Mouse (Mus musculus): ENCODE data around the gene Sik3. TPM values are rescaled to one million over a fixed set of nuclear protein-coding genes. Genes with fewer than 3 reads are reported as not detected.

Gene Sik3
- polyA plus RNA-seq, 1 experiment from 2014 or later = 5.2 TPM

DNA sequence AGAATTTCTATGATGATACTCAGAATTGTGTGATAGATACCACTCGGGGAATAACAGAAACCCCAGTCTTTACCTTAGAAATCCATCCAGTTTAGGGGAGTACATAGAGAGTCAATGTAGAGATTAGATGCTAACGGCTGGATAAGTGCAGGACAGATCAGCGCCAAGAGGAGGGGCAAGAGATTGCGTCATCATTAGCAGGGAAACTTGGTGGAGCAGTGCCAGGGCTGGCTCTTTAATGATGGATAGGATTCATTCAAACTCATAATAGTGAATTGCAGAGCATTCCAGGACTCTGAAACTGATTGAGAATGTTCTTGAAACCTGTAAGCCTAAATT, 27.4 kb upstream of the Sik3 start:
- Histone ChIP-seq H3K4me2 (ENCODE audit: low read depth, low read length) (peak overlapping the region; percentile 97), H3K27me3 (ENCODE audit: control insufficient read depth, insufficient read depth, low read depth, low read length) (no peaks in the 10 kb centered on the region), H3K27ac (ENCODE audit: low read length) (peak overlapping the region; percentile 97), H3K36me3 (ENCODE audit: control insufficient read depth, insufficient read depth, low read length) (0 out of 2 replicates have a peak, but pooled peaks cover 3% of the 10 kb centered on the region), H3K9me3 (ENCODE audit: control insufficient read depth, low read length) (no peaks in the 10 kb centered on the region), H3K4me3 (ENCODE audit: low read length) (peak overlapping the region; percentile 94), H3K4me1 (replicated peaks; ENCODE audit: control insufficient read depth, insufficient read depth, low read length) (peaks cover 16% of the 10 kb centered on the region), H3K9ac (ENCODE audit: low read length) (peak overlapping the region; percentile 95)
- ATAC-seq (ENCODE audit: low read depth) = peak; percentile 86
- 3% methylated on average over 4 of the region's 4 CpGs for WGBS

GRCm38 (mm10) chr9:45999009-45999408, 13.6 kb upstream of the Sik3 start:
- ATAC-seq (ENCODE audit: low read depth) = no peak
- Histone ChIP-seq H3K4me2 (ENCODE audit: low read depth, low read length) (no peak overlapping the region), H3K4me1 (replicated peaks; ENCODE audit: control insufficient read depth, insufficient read depth, low read length) (no peaks in the 10 kb centered on the region; the same call in 1 of the 2 replicates), H3K4me3 (ENCODE audit: low read length) (no peak overlapping the region), H3K9ac (ENCODE audit: low read length) (no peak overlapping the region), H3K36me3 (ENCODE audit: control insufficient read depth, insufficient read depth, low read length) (no peaks in the 10 kb centered on the region), H3K27me3 (ENCODE audit: control insufficient read depth, insufficient read depth, low read depth, low read length) (no peaks in the 10 kb centered on the region), H3K27ac (ENCODE audit: low read length) (no peak overlapping the region), H3K9me3 (ENCODE audit: control insufficient read depth, low read length) (no peaks in the 10 kb centered on the region)
- WGBS = 66% methylated on average over 4 of the region's 4 CpGs

DNA sequence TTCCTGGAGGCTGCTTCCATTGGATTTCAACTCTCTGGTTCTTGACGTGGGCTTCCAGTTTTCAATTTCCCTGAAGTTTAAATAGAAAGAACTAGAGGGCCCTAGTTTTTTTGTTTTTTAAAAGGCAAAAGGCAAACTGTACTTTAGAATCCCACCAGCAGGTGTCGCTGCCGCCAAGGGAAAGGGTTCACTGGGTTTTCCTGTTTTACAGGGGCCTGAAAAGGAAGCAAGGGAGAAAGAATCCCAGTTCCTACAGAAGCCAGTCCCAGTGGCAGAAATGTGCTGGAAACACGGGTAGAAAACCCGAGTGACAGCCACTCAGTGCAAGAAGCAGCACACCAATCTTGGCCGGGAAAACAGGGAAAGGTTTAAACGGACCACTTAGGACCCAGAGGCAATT, 8.9 kb upstream of the Sik3 start:
- H3K9ac ChIP-seq (ENCODE audit: low read length) = no peak overlapping the region
- no peak overlapping the region for H3K27ac ChIP-seq (ENCODE audit: low read length)
- H3K4me3 ChIP-seq (ENCODE audit: low read length) = no peak overlapping the region
- ATAC-seq (ENCODE audit: low read depth) = no peak
- no peaks in the 10 kb centered on the region for H3K4me1 ChIP-seq (replicated peaks; ENCODE audit: control insufficient read depth, insufficient read depth, low read length)
- H3K27me3 ChIP-seq (ENCODE audit: control insufficient read depth, insufficient read depth, low read depth, low read length) = no peaks in the 10 kb centered on the region
- WGBS = 7% methylated on average over 7 of the region's 7 CpGs
- H3K36me3 ChIP-seq (ENCODE audit: control insufficient read depth, insufficient read depth, low read length) = no peaks in the 10 kb centered on the region
- H3K9me3 ChIP-seq (ENCODE audit: control insufficient read depth, low read length) = no peaks in the 10 kb centered on the region
- H3K4me2 ChIP-seq (ENCODE audit: low read depth, low read length) = no peak overlapping the region

DNA sequence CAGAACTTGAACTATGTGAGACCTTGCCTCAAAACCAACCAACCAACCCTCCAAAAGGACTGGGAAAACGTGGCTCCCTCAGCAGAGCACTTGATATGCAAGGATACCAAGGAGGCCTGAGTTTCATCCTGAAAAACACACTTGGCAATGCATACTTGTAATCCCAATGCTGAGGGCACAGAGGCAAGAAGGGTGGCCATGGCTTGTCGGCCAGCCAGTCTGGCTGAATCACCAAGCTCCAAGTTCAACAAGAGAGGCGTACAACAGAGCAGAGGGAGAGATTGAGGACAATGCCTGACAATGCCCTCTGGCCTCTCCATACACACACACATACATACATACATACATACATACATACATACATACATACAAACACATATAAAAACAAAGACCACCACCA, 8.1 kb upstream of the Sik3 start:
- WGBS = 66% methylated on average over 3 of the region's 3 CpGs
- no peaks in the 10 kb centered on the region for H3K9me3 ChIP-seq (ENCODE audit: control insufficient read depth, low read length)
- no peak overlapping the region for H3K9ac ChIP-seq (ENCODE audit: low read length)
- no peaks in the 10 kb centered on the region for H3K27me3 ChIP-seq (ENCODE audit: control insufficient read depth, insufficient read depth, low read depth, low read length)
- H3K4me3 ChIP-seq (ENCODE audit: low read length) = no peak overlapping the region
- no peak overlapping the region for H3K4me2 ChIP-seq (ENCODE audit: low read depth, low read length)
- no peak overlapping the region for H3K27ac ChIP-seq (ENCODE audit: low read length)
- ATAC-seq (ENCODE audit: low read depth) = no peak
- no peaks in the 10 kb centered on the region for H3K4me1 ChIP-seq (replicated peaks; ENCODE audit: control insufficient read depth, insufficient read depth, low read length)
- no peaks in the 10 kb centered on the region for H3K36me3 ChIP-seq (ENCODE audit: control insufficient read depth, insufficient read depth, low read length)

- Histone ChIP-seq H3K4me1 (replicated peaks; ENCODE audit: control insufficient read depth, insufficient read depth, low read length) (0 out of 2 replicates have a peak, but pooled peaks cover 2% of the 10 kb centered on the region), H3K4me3 (ENCODE audit: low read length) (no peak overlapping the region), H3K9ac (ENCODE audit: low read length) (no peak overlapping the region), H3K27ac (ENCODE audit: low read length) (no peak overlapping the region), H3K9me3 (ENCODE audit: control insufficient read depth, low read length) (no peaks in the 10 kb centered on the region), H3K4me2 (ENCODE audit: low read depth, low read length) (no peak overlapping the region), H3K27me3 (ENCODE audit: control insufficient read depth, insufficient read depth, low read depth, low read length) (no peaks in the 10 kb centered on the region), H3K36me3 (ENCODE audit: control insufficient read depth, insufficient read depth, low read length) (no peaks in the 10 kb centered on the region)
- 59% methylated on average over 5 of the region's 5 CpGs for WGBS
- ATAC-seq (ENCODE audit: low read depth) = no peak
Measured at GRCm38 (mm10) chr9:46006224-46006623, 6.4 kb upstream of the Sik3 start.

DNA sequence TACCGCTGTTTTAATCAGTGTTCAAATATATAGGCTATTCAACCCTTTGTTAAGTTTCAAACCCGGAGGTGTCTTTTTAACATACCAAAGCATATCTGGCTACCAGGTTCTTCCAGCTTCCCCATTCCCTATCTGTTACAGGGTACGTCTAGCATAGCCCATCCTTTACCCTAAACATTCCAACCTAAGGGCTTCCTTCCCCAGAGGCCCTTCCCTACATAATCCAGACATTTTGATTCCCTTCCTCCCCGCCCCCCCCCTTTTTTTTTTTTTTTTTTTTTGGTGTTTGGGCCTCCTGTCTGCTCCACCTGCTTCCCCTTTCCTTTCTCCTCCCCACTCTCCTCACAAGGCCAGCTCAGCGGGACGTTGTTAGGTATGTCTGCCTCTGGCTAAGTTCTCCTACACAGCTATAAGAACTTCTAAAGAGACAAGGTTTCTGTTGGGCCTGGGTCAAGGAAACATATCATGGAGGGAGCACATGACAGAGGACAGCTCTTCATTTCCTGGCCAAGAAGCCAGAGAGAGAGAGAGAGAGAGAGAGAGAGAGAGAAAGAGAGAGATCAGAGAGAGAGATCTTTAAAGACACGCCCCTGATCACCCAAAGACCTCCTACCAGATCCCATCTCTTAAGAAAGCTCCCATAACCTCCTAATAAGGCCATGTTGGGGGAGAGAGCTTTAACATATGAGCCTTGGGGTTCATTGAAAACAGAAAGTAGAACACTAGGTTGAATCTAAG, 3.5 kb upstream of the Sik3 start:
- no peak overlapping the region for H3K4me2 ChIP-seq (ENCODE audit: low read depth, low read length)
- H3K4me1 ChIP-seq (replicated peaks; ENCODE audit: control insufficient read depth, insufficient read depth, low read length) = peaks cover 12% of the 10 kb centered on the region
- no peak overlapping the region for H3K4me3 ChIP-seq (ENCODE audit: low read length)
- no peak overlapping the region for H3K27ac ChIP-seq (ENCODE audit: low read length)
- H3K9ac ChIP-seq (ENCODE audit: low read length) = no peak overlapping the region
- 78% methylated on average over 6 of the region's 7 CpGs for WGBS
- H3K9me3 ChIP-seq (ENCODE audit: control insufficient read depth, low read length) = no peaks in the 10 kb centered on the region
- H3K36me3 ChIP-seq (ENCODE audit: control insufficient read depth, insufficient read depth, low read length) = no peaks in the 10 kb centered on the region
- ATAC-seq (ENCODE audit: low read depth) = no peak
- no peaks in the 10 kb centered on the region for H3K27me3 ChIP-seq (ENCODE audit: control insufficient read depth, insufficient read depth, low read depth, low read length)

- Histone ChIP-seq H3K4me2 (ENCODE audit: low read depth, low read length) (no peak overlapping the region), H3K9ac (ENCODE audit: low read length) (no peak overlapping the region), H3K4me3 (ENCODE audit: low read length) (no peak overlapping the region), H3K27me3 (ENCODE audit: control insufficient read depth, insufficient read depth, low read depth, low read length) (no peaks in the 10 kb centered on the region), H3K36me3 (ENCODE audit: control insufficient read depth, insufficient read depth, low read length) (no peaks in the 10 kb centered on the region), H3K27ac (ENCODE audit: low read length) (no peak overlapping the region), H3K4me1 (replicated peaks; ENCODE audit: control insufficient read depth, insufficient read depth, low read length) (peaks cover 16% of the 10 kb centered on the region), H3K9me3 (ENCODE audit: control insufficient read depth, low read length) (no peaks in the 10 kb centered on the region)
- 50% methylated on average over 1 of the region's 1 CpGs for WGBS
- ATAC-seq (ENCODE audit: low read depth) = no peak
Measured at GRCm38 (mm10) chr9:46009669-46009983, 3.0 kb upstream of the Sik3 start.

DNA sequence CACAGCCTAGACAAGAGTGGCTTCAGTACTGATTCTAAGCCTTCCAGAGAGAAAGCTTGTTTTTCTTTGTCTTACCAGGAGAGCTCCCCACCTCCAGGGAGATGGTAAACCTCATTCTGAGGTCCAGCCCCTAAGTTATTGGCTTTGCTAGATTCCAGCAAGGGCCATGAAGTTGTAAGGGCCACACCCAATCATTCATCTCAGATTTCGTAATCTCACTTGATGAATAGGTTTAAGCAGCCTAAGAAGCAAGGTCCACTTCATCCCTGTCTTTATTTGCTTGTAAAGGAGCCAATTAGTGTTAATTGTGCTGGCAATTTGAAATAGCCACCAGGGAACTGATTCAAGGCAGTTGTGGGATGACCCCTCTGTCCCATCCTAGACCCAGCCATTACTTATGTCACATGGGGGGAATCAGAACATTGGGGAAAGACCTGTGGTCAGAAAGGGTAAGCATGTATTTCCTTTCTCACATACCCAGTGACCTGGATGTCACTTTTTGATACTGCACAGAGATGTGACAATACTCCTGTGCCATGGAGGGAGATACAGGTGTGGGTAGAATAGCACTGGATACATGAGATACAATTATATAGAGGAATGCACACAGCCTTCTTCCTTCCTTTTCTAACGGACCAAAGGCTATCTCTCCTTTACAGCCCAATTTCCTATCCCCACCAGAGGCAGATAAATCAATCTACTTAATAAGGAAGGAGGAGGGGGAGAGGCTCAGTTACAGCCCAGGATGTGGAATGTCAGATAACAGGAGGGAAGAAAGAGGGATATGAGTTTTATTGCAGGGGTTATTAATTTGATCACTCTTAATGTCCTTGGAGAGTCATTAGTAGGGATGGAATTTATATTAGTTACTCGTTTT, 1.3 kb upstream of the Sik3 start:
- Histone ChIP-seq H3K4me1 (replicated peaks; ENCODE audit: control insufficient read depth, insufficient read depth, low read length) (peaks cover 33% of the 10 kb centered on the region), H3K4me2 (ENCODE audit: low read depth, low read length) (peak overlapping the region; percentile 78; the same call in 1 of the 2 replicates), H3K27ac (ENCODE audit: low read length) (no peak overlapping the region), H3K4me3 (ENCODE audit: low read length) (peak overlapping the region; percentile 98; the same call in 1 of the 2 replicates), H3K9ac (ENCODE audit: low read length) (no peak overlapping the region), H3K36me3 (ENCODE audit: control insufficient read depth, insufficient read depth, low read length) (no peaks in the 10 kb centered on the region), H3K9me3 (ENCODE audit: control insufficient read depth, low read length) (no peaks in the 10 kb centered on the region), H3K27me3 (ENCODE audit: control insufficient read depth, insufficient read depth, low read depth, low read length) (no peaks in the 10 kb centered on the region)
- WGBS = 45% methylated on average over 3 of the region's 3 CpGs
- ATAC-seq (ENCODE audit: low read depth) = no peak

- ATAC-seq (ENCODE audit: low read depth) = peak; percentile 46
- Histone ChIP-seq H3K4me1 (replicated peaks; ENCODE audit: control insufficient read depth, insufficient read depth, low read length) (peaks cover 41% of the 10 kb centered on the region), H3K36me3 (ENCODE audit: control insufficient read depth, insufficient read depth, low read length) (no peaks in the 10 kb centered on the region), H3K27me3 (ENCODE audit: control insufficient read depth, insufficient read depth, low read depth, low read length) (no peaks in the 10 kb centered on the region), H3K9me3 (ENCODE audit: control insufficient read depth, low read length) (no peaks in the 10 kb centered on the region), H3K9ac (ENCODE audit: low read length) (peak overlapping the region; percentile 99), H3K4me2 (ENCODE audit: low read depth, low read length) (peak overlapping the region; percentile 78), H3K4me3 (ENCODE audit: low read length) (peak overlapping the region; percentile 98), H3K27ac (ENCODE audit: low read length) (peak overlapping the region; percentile 95)
- 0% methylated on average over 30 of the region's 46 CpGs for WGBS
Measured at GRCm38 (mm10) chr9:46013009-46013586, 478 bp downstream of the Sik3 start.
